Mouse (Mus musculus) hindlimb bud, embryonic 11.5 days (tissue): ENCODE data around the gene Gnai3.

Source experiments
- DNase-seq: peaks from one replicate; pipeline ENCODE4 v3.0.0-alpha.2; 2012; ENCODE audit warnings: low read depth, low spot score; ENCODE audit errors: extremely low spot score

Gnai3 gene

GRCm38 (mm10) chr3:108145534-108146445 is at the start of gene Gnai3:
TSS of gene Gnai3 (minus strand) at chr3:108146146.
- peak; percentile 54 for DNase-seq

- no peak for DNase-seq
These were observed 49.3 kb upstream of the Gnai3 start for GRCm38 (mm10) chr3:108195287-108195686.

GRCm38 (mm10) chr3:108193686-108194085 is 47.7 kb upstream of the Gnai3 start:
- DNase-seq = no peak

- DNase-seq = no peak
These were observed 44.0 kb upstream of the Gnai3 start for GRCm38 (mm10) chr3:108189897-108190296.

GRCm38 (mm10) chr3:108188716-108189490 is 43.0 kb upstream of the Gnai3 start:
- DNase-seq = no peak

- no peak for DNase-seq
These were observed 41.3 kb upstream of the Gnai3 start for GRCm38 (mm10) chr3:108187111-108187795.

GRCm38 (mm10) chr3:108186098-108187047 is 40.4 kb upstream of the Gnai3 start, which contains the start of gene Amigo1:
TSS of gene Amigo1 (plus strand) at chr3:108186335.
- DNase-seq = no peak

- DNase-seq = no peak
These were observed 39.6 kb upstream of the Gnai3 start for GRCm38 (mm10) chr3:108185460-108186097.

- no peak for DNase-seq
These were observed 38.8 kb upstream of the Gnai3 start for GRCm38 (mm10) chr3:108184742-108185141.

- DNase-seq = no peak
These were observed 34.6 kb upstream of the Gnai3 start for GRCm38 (mm10) chr3:108180514-108180913.

- no peak for DNase-seq
These were observed 33.1 kb upstream of the Gnai3 start for GRCm38 (mm10) chr3:108178756-108179715.

GRCm38 (mm10) chr3:108174672-108175531 is 29.0 kb upstream of the Gnai3 start:
- no peak for DNase-seq

GRCm38 (mm10) chr3:108169199-108169598 is 23.3 kb upstream of the Gnai3 start:
- no peak for DNase-seq

- DNase-seq = no peak
These were observed 21.6 kb upstream of the Gnai3 start for GRCm38 (mm10) chr3:108167499-108167898.

- DNase-seq = no peak
These were observed 20.7 kb upstream of the Gnai3 start for GRCm38 (mm10) chr3:108166486-108167211.

GRCm38 (mm10) chr3:108165532-108166315 is 19.8 kb upstream of the Gnai3 start:
- no peak for DNase-seq
